Mouse (Mus musculus) brain, embryonic 14.5 days (tissue): ENCODE data around the gene Rbm6. TPM values are rescaled to one million over a fixed set of nuclear protein-coding genes. Genes with fewer than 3 reads are reported as not detected.
A peak's percentile ranks its signal among the peaks of the same experiment; 100 is the strongest.

ENCODE experiments used
- DNase-seq: peaks from one replicate; pipeline ENCODE4 v3.0.0-alpha.2; 2011; ENCODE audit warnings: low read depth
- CTCF ChIP-seq: fragments of 200-500 bp; IDR thresholded peaks from 2 replicates; pipeline ENCODE4 v1.5.1; 2012; ENCODE audit warnings: inconsistent platforms, mild to moderate bottlenecking, moderate library complexity, borderline replicate concordance; ENCODE audit not compliant: insufficient read depth, insufficient read length; ENCODE audit errors: extremely low read depth
- POLR2A ChIP-seq: fragments of 200-500 bp; IDR thresholded peaks from 2 replicates; pipeline ENCODE4 v1.6.1; 2012; ENCODE audit warnings: mild to moderate bottlenecking, inconsistent platforms, borderline replicate concordance; ENCODE audit not compliant: poor library complexity, insufficient read depth, insufficient read length, severe bottlenecking; ENCODE audit errors: extremely low read depth
- polyA plus RNA-seq: library from polyadenylated mRNA; depleted of rRNA; stranded (reverse); fragments of >200 nt; gene quantifications from 2 replicates; pipeline ENCODE4 v1.2.3, GENCODE M21; 2012; rRNA removed

Rbm6 gene
- polyA plus RNA-seq = 82.3 and 90.4 TPM in 2 replicates

DNA sequence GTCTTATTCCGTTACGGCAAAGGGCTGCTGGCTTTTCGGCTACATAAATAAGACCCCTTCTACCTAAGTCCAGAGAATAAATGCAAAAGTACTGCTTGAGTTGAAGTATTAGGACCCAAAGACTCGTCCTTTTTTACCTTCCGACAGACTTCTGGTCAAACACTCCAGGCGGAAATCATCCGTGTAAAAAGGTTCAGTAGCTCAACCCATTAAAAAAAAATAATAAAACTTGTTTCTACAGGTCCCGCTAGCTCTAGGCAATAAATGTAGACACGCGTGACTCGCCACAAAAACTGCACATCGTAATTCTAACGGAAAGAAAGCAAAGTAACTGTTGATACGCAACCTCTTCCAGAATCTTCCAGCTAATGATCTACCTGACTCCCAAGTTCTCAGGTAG is at the start of gene Rbm6:
Rbm6 (minus strand) TSS at position 101 of the 400 bp plus-strand sequence.
- TF ChIP-seq POLR2A (no peak), CTCF (no peak)
- no peak for DNase-seq

DNA sequence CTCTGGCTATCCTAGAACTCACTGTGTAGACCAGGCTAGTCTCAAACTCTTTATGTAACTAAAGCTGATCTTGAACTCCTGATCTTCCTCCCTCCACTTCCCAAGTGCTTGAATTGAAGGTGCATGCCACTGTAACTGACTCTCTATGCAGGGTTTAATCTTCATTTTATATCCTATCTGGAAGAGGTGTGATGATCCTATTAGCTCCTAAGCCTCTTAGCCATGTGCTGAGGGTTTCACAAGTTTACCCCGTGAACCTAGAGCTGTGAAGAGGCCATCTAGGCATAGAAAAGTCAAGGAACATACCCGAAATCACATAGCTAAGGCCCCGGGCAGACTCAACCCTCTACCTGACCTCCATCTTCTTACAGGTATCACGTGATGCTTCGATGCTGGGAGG is 46.4 kb upstream of the Rbm6 start:
- TF ChIP-seq POLR2A (no peak), CTCF (no peak)

DNA sequence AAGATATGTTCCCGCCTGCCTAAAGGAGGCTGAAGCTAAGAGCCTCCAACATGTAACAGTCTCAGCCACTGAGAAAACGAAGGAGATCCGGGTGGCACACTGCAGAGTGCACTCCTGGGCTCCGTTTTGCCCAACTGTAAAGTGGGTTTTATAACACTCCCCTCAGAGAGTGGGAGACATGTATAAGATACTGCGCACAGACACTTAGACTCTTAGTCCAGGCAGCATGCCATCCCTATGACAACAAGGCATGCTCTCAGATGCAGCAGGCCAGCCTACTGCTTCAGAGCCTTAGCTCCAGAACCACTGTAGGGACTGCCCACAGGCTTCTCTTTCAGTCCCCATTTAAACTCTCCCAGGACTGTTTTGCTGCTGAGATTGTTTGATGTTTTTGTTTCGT is 45.8 kb upstream of the Rbm6 start:
- TF ChIP-seq CTCF = no peak
- no peak for TF ChIP-seq POLR2A
- no peak for DNase-seq

More for the DNA sequence above, 46.4 kb upstream of the Rbm6 start:
- DNase-seq = no peak

DNA sequence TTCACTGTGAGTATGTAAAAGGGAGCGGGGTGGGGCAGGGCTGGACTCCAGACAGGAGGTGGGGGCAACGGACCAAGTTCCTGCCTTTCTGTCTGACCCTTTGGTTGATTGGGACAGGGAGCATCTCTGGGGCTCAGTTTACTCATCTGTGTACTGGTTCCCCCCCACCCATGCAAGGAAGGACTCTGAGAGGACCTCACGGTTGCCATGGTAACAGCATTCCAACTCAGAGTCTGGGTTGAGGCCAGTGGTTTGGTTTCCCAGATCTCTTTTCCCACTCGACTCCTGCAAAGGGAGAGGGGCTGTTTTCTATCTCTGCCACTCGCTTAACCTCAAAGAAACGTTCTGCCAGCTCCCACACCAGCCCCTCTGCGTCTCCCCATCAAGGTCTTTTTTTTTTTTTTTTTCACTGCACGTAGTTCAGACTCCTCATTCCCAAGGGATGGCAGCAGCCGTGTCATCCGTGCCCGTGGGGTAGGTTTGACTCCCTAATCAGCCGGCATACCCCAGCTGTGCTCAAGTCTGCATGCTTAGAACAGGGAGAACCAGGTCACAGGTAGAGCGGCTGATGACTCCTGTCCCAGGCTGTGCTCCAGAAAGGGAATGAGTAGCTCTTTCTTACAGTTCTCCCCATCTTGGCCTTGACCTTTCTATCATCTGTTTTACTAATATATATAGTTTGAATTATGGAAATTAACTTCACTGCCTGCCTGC is 45.0 kb upstream of the Rbm6 start:
- no peak for TF ChIP-seq CTCF
- TF ChIP-seq POLR2A = no peak
- DNase-seq = peak; percentile 64

DNA sequence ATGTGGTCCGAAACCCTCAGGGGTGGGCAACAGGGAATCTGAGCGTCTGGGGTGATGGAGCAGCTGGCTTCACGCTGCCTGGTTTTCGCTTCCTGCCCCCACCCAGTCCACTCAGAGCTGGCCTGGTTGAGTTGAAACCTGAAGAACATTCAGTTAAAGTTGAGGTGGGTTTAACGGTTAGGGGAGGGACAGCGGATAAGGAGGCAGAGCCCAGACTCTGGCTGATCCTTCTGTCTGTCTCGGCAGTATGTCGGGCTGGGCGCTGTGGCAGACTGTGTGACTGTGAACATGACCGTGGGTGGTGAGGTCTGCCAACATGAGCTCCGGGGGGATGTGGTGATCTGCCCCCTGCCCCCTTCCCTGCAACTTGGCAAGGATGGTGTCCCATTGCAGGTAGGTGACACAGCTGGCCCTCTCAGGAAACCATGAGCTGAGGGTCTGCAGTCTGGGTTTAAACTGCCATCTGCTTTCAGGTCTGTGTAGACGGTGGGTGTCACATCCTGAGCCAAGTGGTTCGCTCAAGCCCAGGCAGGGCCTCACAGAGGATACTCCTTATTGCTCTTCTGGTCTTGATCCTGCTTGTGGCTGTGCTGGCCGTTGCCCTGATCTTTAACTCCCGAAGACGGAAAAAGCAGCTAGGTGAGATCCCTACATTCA is 41.9 kb upstream of the Rbm6 start:
- no peak for DNase-seq

DNA sequence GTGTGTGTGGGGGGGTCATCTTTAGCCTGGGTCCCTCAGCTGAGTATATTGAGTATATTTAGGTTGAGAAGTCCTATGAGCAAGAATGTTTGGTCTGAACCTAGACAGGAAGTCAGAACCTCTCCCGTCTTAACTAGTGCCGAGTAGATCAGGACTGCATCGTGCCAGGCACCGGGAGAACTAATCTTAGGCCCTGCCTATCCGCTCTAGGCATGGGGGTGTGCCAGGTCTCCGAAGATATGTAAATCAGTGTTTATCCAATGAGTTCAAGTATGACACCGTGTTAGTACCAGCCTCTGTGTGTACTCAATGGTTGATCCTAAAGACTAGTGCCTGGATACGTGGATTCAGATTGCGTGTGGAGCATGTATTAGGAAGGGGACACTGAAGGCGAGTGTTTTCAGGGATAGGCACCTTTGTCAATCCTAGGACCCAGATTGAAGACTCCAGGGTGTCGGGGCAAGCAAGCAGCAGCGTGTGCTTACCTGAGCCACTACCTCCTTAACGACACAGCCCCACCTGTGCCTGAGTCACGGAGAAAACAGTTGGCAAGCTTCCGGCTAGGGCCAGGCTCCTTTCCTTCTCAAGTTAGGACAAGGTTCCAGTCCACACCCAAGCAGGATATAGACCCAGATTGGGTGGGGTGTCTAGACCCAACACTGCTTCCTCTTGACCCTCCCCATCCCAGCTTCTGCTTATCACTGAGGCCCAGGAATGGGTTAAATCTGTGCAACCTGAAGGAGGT is 37.2 kb upstream of the Rbm6 start:
- TF ChIP-seq POLR2A (no peak), CTCF (no peak)
- DNase-seq = no peak

More for the DNA sequence above, 41.9 kb upstream of the Rbm6 start:
- TF ChIP-seq POLR2A (no peak), CTCF (no peak)

DNA sequence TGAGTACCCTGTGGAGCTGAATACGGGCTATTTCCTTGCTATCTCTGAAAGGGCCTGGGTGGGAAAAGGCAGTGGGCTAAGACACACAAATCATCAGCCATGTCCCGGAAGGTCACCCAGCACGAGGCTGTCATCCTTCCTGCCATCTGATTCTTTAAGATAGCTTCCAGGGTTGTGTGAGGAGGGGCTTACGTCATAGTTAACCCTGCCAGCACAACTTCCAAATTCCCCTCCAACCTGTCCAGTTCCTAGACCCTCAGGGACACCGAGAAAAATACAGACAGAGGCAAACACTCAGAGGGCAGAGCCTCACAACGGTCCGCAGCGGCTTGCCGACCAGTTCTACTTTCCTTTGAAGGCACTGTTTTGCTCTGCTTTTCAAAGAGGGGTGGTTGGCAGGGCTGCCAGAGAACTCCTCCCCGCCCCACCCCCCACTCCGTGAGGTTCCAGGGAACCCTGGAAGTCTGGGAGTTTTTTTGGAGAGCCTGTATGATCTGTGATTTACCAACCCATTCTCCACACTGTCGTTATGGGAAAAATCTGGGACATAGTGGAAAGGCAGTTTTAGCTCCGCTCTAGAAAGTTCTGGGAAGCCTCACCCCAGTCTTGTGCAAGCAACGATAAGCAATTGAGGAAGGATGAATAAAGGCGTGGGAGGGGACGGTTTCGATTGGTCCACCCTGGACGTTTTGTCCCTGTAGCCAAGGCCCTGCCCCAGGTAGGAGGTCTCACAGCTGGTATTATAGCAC is 35.5 kb upstream of the Rbm6 start:
- DNase-seq = no peak
- TF ChIP-seq CTCF (no peak), POLR2A (no peak)

DNA sequence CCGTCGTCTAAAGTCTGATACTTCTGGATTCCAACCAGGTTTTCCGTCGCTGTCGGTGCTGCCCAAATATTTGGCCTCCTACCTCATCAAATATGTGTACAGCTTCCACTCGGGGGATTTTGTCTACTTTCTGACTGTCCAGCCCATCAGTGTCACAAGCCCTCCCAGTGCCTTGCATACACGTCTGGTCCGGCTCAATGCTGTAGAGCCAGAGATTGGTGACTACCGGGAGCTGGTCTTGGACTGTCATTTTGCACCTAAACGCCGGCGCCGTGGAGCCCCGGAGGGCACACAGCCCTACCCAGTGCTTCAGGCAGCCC is 34.7 kb upstream of the Rbm6 start:
- TF ChIP-seq CTCF = no peak
- no peak for TF ChIP-seq POLR2A
- no peak for DNase-seq

DNA sequence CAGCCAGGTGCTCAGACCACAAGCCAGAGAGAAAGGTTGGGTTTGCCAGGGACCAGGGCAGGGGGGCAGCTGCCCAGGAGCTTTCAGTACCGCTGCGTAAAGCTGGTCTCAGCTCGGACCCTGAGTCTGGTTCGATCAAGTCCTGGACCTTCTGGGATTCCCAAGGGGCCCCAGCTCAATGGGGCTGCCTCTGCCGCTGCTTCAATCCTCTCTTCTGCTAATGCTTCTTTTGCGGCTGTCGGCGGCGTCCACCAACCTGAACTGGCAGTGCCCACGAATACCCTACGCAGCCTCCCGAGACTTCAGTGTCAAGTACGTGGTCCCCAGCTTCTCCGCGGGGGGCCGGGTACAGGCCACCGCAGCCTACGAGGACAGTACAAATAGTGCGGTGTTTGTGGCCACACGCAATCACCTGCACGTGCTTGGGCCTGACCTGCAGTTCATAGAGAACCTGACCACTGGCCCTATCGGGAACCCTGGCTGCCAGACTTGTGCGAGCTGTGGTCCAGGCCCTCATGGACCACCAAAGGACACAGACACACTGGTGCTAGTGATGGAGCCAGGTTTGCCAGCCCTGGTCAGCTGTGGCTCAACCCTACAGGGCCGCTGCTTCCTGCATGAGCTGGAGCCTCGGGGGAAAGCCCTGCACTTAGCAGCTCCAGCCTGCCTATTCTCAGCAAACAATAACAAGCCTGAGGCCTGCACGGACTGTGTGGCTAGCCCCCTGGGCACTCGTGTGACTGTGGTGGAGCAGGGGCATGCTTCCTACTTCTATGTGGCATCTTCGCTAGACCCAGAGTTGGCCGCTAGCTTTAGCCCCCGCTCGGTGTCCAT is 34.1 kb upstream of the Rbm6 start:
- TF ChIP-seq CTCF (no peak), POLR2A (no peak)
- DNase-seq = no peak

DNA sequence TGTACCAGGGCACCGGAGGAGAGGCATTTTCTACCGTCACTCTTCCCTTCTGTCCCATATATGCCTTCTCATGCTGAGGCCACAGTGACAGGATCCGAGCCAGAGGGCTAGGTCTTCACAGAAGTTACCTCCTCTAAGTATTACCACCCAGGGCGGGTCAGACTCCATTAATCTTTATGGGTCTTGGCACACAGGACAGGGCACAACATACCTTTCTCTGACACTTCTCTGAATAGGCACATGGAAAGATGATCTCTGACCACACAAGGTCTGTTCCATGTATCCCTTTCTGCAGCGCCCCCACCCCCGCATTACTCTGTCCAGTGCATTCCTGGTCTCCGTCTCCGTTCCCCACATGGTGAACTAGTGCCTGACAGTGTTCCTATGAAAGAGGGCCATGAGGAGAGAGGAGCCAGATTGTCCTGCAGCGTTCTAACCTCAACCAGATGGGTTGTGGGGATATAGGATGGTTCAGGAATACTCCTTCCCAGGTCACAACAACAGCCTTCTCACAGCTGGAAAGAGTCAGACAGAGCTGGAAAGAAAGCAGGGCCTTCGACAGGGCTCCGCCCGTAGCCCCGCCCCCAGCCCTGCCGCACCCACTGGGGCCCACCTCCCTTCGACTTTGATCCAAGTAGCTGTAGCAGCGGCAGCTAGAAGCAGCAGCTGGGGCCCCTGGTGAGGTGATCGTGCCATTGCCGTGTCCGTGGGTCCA is 33.4 kb upstream of the Rbm6 start, which contains the start of gene Mst1r:
Mst1r (plus strand) TSS at position 622 of the 715 bp plus-strand sequence.
- peak; percentile 55 for DNase-seq
- TF ChIP-seq CTCF (no peak), POLR2A (no peak)
